Mouse (Mus musculus): ENCODE data around the gene Foxj3. TPM values are rescaled to one million over a fixed set of nuclear protein-coding genes. Genes with fewer than 3 reads are reported as not detected.

Gene Foxj3
- polyA plus RNA-seq, 1 experiment from 2014 or later = 21.3 TPM

GRCm38 (mm10) chr4:119672685-119673084 is 135.9 kb downstream of the Foxj3 start:
- WGBS = 38% methylated on average over 5 of the region's 5 CpGs
- no peak for DNase-seq (ENCODE audit: extremely low spot score, low spot score)
- H3K27me3 ChIP-seq (ENCODE audit: poor library complexity, severe bottlenecking) = no peaks in the 10 kb centered on the region
- no peak overlapping the region for H3K27ac ChIP-seq
- H3K36me3 ChIP-seq (replicated peaks) = no peaks in the 10 kb centered on the region
- peaks cover 22% of the 10 kb centered on the region for H3K4me1 ChIP-seq
- no peak overlapping the region for H3K4me3 ChIP-seq
- H3K9me3 ChIP-seq = no peaks in the 10 kb centered on the region

Other genes with a start within 250 kb of the Foxj3 start
- 929 and 1,023 TPM in 2 replicates for gene Ybx1, start 242.4 kb upstream of the Foxj3 start, polyA plus RNA-seq (2016; fragmentation: Nextera tagmentation; extraction: Ambion mirVana)
- 156 and 159 TPM in 2 replicates for gene Ppih, start 216.5 kb upstream of the Foxj3 start, polyA plus RNA-seq (2016; fragmentation: Nextera tagmentation; extraction: Ambion mirVana)
- 7.0 and 8.1 TPM in 2 replicates for gene Ccdc30, start 121.5 kb upstream of the Foxj3 start, polyA plus RNA-seq (2016; fragmentation: Nextera tagmentation; extraction: Ambion mirVana)
- gene Ppcs, start 114.6 kb upstream of the Foxj3 start, polyA plus RNA-seq (2016; fragmentation: Nextera tagmentation; extraction: Ambion mirVana) = 30.2 and 31.4 TPM in 2 replicates
- 0.25 and 0.31 TPM in 2 replicates for gene Zmynd12, start 114.2 kb upstream of the Foxj3 start, polyA plus RNA-seq (2016; fragmentation: Nextera tagmentation; extraction: Ambion mirVana)
- gene Rimkla, start 44.4 kb upstream of the Foxj3 start, polyA plus RNA-seq (2016; fragmentation: Nextera tagmentation; extraction: Ambion mirVana) = 3.1 and 3.2 TPM in 2 replicates
- 2.1 and 2.5 TPM in 2 replicates for gene Frg2f1, start 2.5 kb downstream of the Foxj3 start, polyA plus RNA-seq (2016; fragmentation: Nextera tagmentation; extraction: Ambion mirVana)
- not detected in 2 replicates for gene Guca2a, start 100.7 kb downstream of the Foxj3 start, polyA plus RNA-seq (2016; fragmentation: Nextera tagmentation; extraction: Ambion mirVana)
- gene Guca2b, start 122.0 kb downstream of the Foxj3 start, polyA plus RNA-seq (2016; fragmentation: Nextera tagmentation; extraction: Ambion mirVana) = not detected in 2 replicates
- gene Hivep3, start 196.8 kb downstream of the Foxj3 start, polyA plus RNA-seq (2016; fragmentation: Nextera tagmentation; extraction: Ambion mirVana) = 0.89 and 1.4 TPM in 2 replicates

Data from forebrain, embryonic 10.5 days (tissue).